Mouse (Mus musculus) kidney, adult 2 months (tissue): ENCODE measurements around the gene Scarf2. TPM values are rescaled to one million over a fixed set of nuclear protein-coding genes. Genes with fewer than 3 reads are reported as not detected.

Experiments
- DNase-seq: peaks from one replicate; pipeline ENCODE4 v3.0.0; 2021
- H3K27ac ChIP-seq: fragments of 200-500 bp; 2 replicates; pipeline ENCODE4 v1.5.1; 2012; ENCODE audit warnings: low read depth, low read length, control low read depth, inconsistent platforms; ENCODE audit not compliant: insufficient read depth
- H3K27me3 ChIP-seq: fragments of 200-500 bp; replicated peaks from 2 replicates; pipeline ENCODE4 v1.6.1; 2012; ENCODE audit warnings: mild to moderate bottlenecking, moderate library complexity, low read length, inconsistent platforms; ENCODE audit not compliant: control insufficient read depth, insufficient read depth
- H3K36me3 ChIP-seq: fragments of 200-500 bp; 2 replicates; pipeline ENCODE4 v1.6.1; 2012; ENCODE audit warnings: mild to moderate bottlenecking, moderate library complexity, low read length, inconsistent platforms; ENCODE audit not compliant: control insufficient read depth, insufficient read depth
- H3K4me1 ChIP-seq: fragments of 200-500 bp; 2 replicates; pipeline ENCODE4 v1.6.1; 2011; ENCODE audit warnings: low read length; ENCODE audit not compliant: control insufficient read depth, insufficient read depth
- H3K4me3 ChIP-seq: fragments of 200-500 bp; 2 replicates; pipeline ENCODE4 v1.5.1; 2011; ENCODE audit warnings: mild to moderate bottlenecking, low read depth, low read length, control low read depth; ENCODE audit not compliant: insufficient read depth
- CTCF ChIP-seq: fragments of 200-500 bp; conservative IDR thresholded peaks from 2 replicates; pipeline ENCODE4 v1.5.1; 2011; ENCODE audit warnings: low read depth, mild to moderate bottlenecking, control low read depth, low read length, moderate library complexity, mixed read lengths; ENCODE audit not compliant: insufficient read depth, insufficient read length
- POLR2A ChIP-seq: fragments of 200-500 bp; IDR thresholded peaks from one replicate; pipeline ENCODE4 v1.6.1; 2011; ENCODE audit warnings: low read depth, low read length, control low read depth
- WGBS: fragments of 180-500 bp; shearing (Covaris S2); methylation state at CpG from one replicate; pipeline ENCODE4 v1.1.7; 2018; 5-methylcytosine and 5-hydroxymethylcytosine counted together
- polyA plus RNA-seq: library from polyadenylated mRNA; depleted of rRNA; stranded (reverse); fragments of >200 nt; gene quantifications from 2 replicates; pipeline ENCODE4 v1.2.3, GENCODE M21; 2012

Gene Scarf2
- polyA plus RNA-seq, 1 experiment = 26.8 TPM

DNA sequence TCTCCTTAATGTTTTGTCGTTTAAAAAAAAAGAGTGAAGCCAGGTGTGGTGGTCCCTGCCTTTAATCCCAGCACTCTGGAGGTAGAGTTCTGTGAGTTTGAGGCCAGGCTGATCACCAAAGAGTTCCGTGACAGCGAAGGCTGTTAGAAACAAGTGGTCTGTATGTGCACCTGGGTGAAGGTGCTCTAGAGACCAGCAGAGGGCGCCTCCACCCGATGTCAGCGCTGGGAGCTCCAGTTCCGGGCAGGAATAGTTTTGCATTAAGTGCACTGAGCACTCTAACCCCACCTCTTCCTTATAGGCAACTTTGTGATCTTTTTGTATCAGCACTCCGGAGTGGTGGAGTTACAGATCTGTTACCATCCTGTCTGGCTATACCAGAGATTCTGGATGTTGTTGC, 36.4 kb upstream of the Scarf2 start:
- peaks cover 8% of the 10 kb centered on the region; the same call in 1 of the 2 replicates for H3K4me1 ChIP-seq
- WGBS = 45% methylated on average over 8 of the region's 8 CpGs
- no peaks in the 10 kb centered on the region for H3K36me3 ChIP-seq
- TF ChIP-seq POLR2A (no peak), CTCF (peak; percentile 62)
- H3K27ac ChIP-seq = no peak overlapping the region
- no peak overlapping the region for H3K4me3 ChIP-seq
- no peaks in the 10 kb centered on the region for H3K27me3 ChIP-seq
- peak; percentile 60 for DNase-seq

DNA sequence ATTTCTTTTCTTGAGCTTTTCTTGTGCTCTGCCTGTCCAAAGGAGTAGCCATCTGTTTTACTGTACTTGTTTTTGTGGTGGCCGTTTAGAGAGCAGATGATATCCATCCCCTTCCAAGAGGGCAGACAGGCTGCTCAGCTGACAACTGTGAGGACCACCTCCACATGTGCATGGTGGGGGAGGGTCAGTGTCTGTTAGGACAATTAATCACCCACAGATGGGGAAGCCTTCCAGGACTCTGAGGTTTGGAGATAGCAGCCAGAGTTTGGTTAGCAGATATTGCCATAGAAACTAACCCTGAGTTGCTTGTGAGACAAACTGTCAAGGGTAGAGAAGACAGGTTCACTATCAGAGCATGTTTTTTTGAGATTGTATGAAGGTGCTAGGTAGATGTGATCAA, 36.0 kb upstream of the Scarf2 start:
- DNase-seq = no peak
- Histone ChIP-seq H3K27me3 (no peaks in the 10 kb centered on the region), H3K4me1 (peaks cover 8% of the 10 kb centered on the region; the same call in 1 of the 2 replicates), H3K27ac (no peak overlapping the region), H3K36me3 (no peaks in the 10 kb centered on the region), H3K4me3 (no peak overlapping the region)
- 39% methylated on average over 1 of the region's 1 CpGs for WGBS
- no peak for TF ChIP-seq POLR2A
- TF ChIP-seq CTCF = no peak

DNA sequence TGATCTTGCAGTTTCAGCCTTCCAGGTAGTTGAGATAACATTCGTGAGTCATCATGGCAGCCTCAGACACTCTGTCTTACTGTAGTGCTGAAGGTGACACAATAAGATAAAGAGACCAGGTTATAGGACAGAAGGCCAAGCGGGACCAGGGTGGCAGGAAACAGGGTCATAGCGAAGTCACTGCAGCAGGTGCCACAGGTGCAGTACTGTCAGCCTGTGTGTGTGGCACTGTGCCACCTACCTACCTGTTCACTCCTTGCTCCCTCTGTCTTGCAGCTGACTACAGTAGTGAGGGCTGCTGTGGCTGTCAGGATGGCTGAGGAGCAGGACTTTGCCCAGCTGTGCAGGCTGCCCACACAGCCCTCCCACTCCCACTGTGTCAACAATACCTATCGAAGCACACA, 33.0 kb upstream of the Scarf2 start:
- peak; percentile 18 for DNase-seq
- no peak overlapping the region for H3K4me3 ChIP-seq

DNA sequence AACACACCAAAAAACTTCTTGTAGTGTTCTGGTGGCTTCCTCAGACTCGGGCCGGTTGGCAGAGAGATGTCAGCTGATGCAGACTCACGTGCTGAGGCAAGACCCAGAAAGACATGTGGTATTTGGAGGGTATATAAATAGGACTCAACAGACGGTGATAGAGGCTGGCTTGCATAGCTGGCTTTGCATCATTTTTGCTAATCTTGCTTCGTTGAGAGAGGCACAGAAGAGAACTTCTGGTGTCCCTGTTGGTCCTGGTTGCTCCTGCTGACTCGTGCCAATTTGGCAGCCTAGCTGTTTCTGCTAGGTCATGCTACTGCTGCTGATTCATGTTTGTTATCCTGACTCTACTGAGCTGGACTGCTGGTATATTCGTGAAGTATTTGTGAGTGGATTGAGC, 28.2 kb upstream of the Scarf2 start:
- peak; percentile 12 for DNase-seq
- peaks cover 2% of the 10 kb centered on the region; the same call in 1 of the 2 replicates for H3K36me3 ChIP-seq
- H3K27ac ChIP-seq = no peak overlapping the region
- no peaks in the 10 kb centered on the region for H3K27me3 ChIP-seq
- no peaks in the 10 kb centered on the region for H3K4me1 ChIP-seq
- no peak for TF ChIP-seq CTCF
- WGBS = 64% methylated on average over 7 of the region's 7 CpGs
- H3K4me3 ChIP-seq = no peak overlapping the region

More for the DNA sequence above, 33.0 kb upstream of the Scarf2 start:
- no peaks in the 10 kb centered on the region for H3K27me3 ChIP-seq
- peaks cover 6% of the 10 kb centered on the region; the same call in 1 of the 2 replicates for H3K4me1 ChIP-seq
- H3K27ac ChIP-seq = no peak overlapping the region
- no peak for TF ChIP-seq CTCF
- TF ChIP-seq POLR2A = no peak
- 72% methylated on average over 4 of the region's 4 CpGs for WGBS
- peaks cover 2% of the 10 kb centered on the region; the same call in 1 of the 2 replicates for H3K36me3 ChIP-seq

DNA sequence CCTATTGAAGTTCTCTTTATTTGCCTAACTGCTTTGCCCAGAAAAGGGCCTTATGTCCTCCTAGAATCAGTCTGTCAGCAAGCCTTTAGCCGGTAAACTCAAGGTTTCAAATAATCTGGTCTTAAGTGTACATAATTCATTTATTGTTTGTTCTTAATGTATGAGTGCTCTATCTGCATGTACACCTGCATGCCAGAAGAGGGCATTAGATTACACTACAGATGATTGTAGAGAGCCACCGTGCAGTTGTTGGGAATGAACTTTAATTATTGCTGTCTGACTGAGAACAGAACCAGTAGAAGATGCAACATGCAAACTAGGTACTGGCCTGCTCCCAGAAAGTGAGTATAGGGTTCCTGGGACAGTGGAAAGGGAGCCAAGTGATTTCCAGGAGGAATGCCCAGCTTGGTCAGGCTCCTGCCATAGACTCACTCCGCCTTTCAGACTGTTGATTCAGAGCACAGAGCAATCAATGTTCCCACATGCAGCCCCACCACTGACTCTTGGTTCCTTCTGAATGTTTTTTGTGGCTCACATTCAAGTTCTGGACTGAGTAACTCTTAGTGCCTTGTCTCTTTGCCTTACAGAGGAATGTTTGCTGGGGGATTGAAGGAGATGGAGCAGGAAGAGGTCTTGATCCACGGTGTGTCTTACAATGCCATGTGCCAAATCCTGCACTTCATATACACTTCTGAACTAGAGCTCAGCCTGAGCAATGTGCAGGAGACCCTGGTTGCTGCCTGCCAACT, 25.8 kb upstream of the Scarf2 start:
- Histone ChIP-seq H3K36me3 (peaks cover 2% of the 10 kb centered on the region; the same call in 1 of the 2 replicates), H3K4me1 (no peaks in the 10 kb centered on the region), H3K27me3 (no peaks in the 10 kb centered on the region), H3K27ac (no peak overlapping the region), H3K4me3 (no peak overlapping the region)
- 59% methylated on average over 4 of the region's 4 CpGs for WGBS
- peak; percentile 38 for DNase-seq
- TF ChIP-seq CTCF (no peak), POLR2A (no peak)

DNA sequence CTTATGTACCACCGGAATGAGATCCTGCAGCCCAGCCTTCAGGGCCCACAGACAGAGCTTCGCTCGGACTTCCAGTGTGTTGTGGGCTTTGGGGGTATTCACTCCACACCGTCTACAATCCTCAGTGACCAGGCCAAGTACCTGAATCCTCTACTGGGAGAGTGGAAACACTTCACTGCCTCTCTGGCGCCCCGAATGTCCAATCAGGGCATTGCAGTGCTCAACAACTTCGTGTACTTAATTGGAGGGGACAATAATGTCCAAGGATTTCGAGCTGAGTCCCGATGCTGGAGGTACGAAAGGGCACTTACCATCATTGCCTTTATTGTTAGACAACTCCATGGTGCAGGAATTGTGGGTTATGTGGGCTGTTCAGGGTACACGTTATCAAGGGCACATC, 20.3 kb upstream of the Scarf2 start:
- peak; percentile 39 for DNase-seq
- TF ChIP-seq POLR2A (no peak), CTCF (peak; percentile 69)

DNA sequence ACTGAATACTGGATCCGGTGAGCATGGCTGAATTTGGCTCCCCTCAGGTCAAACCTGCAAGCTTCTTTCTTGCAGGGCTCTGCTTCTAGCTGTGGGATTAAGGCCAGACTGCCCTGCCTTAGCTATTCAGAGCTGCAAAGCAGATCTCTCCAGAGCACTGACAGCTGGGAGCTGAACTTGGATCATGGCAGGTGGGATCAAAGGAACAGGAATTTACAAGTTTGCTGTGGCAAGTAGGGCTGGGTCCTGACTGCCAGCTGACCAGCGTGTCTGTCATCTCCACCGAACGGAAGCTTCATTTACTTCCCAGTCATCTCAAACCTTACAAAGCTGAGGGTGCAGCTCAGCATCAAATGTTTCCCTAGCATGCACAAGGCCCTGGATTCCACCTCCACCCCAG, 18.9 kb upstream of the Scarf2 start:
- TF ChIP-seq CTCF = no peak
- no peak overlapping the region for H3K4me3 ChIP-seq
- WGBS = 87% methylated on average over 4 of the region's 4 CpGs

More for the DNA sequence above, 20.3 kb upstream of the Scarf2 start:
- Histone ChIP-seq H3K36me3 (no peaks in the 10 kb centered on the region; the same call in 1 of the 2 replicates), H3K4me1 (no peaks in the 10 kb centered on the region), H3K27ac (no peak overlapping the region), H3K4me3 (no peak overlapping the region), H3K27me3 (no peaks in the 10 kb centered on the region)
- WGBS = 69% methylated on average over 11 of the region's 11 CpGs

More for the DNA sequence above, 18.9 kb upstream of the Scarf2 start:
- H3K27ac ChIP-seq = no peak overlapping the region
- DNase-seq = no peak
- H3K36me3 ChIP-seq = no peaks in the 10 kb centered on the region; the same call in 1 of the 2 replicates
- H3K27me3 ChIP-seq = no peaks in the 10 kb centered on the region
- no peaks in the 10 kb centered on the region for H3K4me1 ChIP-seq
